Mouse (Mus musculus) left cerebral cortex, adult 9 months (tissue): ENCODE results near the gene Dnajc24.

Source experiments
- DNase-seq, 2 experiments: peaks; one replicate each; pipeline ENCODE4 v3.0.0; 2022; ENCODE audit warnings: low spot score in 2 of 2

The Dnajc24 gene

DNA sequence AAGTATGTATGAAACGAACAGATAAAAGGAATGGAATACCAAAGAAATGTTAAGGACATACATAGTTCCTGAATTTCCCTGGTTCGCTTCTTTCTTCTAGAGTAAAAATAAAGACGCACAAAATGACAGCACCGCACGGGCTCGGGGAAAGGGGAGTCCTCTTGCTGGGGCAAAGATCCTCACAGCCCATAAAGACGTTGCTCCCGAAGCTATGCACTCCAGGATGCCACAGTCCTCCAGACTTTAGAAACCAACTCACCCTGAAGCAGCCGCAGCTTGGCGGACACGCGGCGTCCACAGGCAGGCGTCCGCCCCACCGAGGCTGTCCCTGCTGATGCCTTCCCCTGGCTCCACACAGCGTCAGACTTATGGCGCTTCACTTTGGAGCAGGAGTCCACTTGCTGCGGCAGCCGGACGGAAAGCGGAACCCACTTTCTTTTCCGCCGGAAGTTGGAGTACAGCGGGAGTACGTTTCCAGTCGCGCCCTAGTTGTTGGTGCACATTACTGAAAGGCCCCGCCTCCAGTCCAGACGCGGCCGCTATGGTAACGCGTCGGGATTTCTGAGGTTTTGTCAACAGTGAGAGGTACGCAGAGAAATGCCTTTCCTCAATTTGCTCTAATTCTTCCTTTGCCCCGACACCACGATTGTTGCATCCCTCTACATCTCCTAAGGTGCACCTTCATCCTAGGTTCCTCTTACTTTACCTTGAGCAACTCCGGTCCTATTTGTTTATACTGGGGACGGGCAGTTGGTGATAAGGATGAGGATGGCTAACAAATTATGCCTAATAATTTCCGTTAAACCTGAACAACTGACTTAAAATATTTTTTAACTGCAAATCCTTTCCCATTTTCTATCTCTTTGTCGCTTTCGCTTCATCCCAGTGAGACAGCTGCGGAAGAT is at the start of gene Dnajc24:
Gene Dnajc24, minus strand, starts transcription at position 715 of the 905 bp plus-strand sequence.
- peak; percentile 73 to 95 for DNase-seq

DNA sequence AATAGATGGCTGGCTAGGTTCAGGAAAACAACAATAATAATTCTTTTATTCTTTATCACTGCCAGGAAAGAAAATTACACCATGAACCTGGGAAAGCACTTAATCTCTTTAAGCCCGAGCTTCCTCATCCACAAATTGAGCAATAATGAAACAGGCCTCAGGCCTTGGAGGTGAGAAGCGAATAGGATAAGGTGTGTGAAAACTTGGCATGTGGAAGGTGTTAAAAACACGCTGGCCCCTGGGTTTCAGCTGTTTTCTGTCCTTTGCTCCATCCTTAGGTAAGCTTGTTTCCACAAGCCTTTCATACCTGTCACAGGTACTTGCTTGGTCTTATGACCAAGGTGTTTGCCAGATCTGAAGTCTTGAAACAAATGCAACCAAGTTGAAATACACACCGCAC is 43.3 kb upstream of the Dnajc24 start:
- no peak for DNase-seq

DNA sequence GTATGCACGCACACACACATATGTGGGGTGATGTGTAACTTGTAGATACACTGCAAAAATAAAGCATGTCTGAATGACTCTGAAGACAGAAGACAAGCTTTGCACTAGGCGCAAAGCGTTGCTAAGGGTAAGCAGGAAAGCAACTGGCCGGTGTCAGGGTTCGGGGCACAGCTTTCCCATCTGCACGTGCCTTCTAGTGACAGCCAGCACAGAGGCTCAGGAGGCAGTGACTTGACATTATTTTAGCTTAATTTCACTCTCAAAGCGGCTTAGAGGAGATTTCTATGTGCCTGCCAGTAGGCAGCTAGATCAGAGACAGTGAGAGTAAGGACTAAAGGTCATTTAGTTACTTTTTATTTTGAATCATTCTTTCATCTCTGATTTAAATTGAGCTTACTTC is 39.1 kb upstream of the Dnajc24 start:
- no peak for DNase-seq

- no peak for DNase-seq
These were observed 38.6 kb upstream of the Dnajc24 start for GRCm38 (mm10) chr2:106041961-106042360.

DNA sequence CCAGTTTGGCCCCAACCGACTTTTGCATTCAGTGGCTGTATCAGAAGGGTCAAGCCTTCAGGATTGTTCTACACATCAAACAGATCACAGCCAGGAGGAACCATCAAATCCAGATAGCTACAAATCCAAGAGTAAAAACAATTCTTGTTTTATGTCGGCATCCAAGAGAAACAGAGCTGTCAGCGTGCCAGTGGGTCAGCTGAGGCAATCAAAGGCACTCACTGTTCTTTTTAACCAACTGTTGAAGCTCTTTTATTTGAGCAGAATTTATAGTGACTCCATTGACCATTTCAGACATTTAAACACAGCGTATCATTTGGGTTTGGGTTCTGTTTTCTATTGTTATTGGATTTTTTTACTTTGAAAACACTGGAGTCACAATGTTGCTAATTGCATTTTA is 34.9 kb upstream of the Dnajc24 start:
- peak; percentile 11 to 46 for DNase-seq

- DNase-seq, result no peak
These were observed 21.5 kb upstream of the Dnajc24 start for GRCm38 (mm10) chr2:106024895-106025294.

- DNase-seq, result no peak
These were observed 5.1 kb upstream of the Dnajc24 start for GRCm38 (mm10) chr2:106008415-106008814.

DNA sequence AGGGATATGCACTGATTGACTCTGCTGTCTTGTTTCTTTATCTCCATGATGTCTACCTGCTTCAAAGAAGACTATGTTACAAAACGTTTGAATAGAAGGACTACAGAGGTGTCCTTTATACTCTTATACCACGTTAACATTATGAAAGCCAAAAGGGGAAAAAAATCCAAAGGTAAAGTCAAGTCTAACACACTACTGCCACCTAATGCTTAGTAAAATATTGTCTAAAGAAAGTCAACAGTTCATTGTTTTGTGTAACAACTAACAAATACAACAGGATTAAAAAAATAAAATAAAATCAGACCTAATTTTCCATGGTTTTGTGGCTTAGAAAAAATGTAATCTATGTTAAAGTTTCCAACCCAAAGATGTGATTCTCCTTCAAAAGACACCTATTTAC is 15.3 kb downstream of the Dnajc24 start:
- DNase-seq, result no peak

GRCm38 (mm10) chr2:105987131-105987530 is 16.2 kb downstream of the Dnajc24 start:
- no peak for DNase-seq

DNA sequence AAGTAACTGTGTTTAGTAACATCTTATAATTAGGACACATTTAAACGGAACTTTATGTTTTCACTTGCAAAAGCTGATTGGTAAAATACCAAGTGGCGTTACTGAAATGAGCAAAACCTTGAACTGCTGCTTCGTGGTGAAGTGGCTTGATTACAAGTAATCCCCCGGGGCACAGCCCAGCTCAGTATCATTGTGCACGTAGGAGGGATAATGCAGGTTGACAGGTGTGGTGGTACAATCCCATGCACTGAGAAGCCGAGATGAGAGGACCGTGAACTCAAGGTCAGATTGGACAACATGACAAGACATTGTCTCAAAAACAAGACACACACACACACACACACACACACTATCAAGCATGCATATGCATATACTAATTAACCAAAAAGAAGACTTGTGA is 18.1 kb downstream of the Dnajc24 start:
- DNase-seq, result no peak

- no peak for DNase-seq
These were observed 25.3 kb downstream of the Dnajc24 start for GRCm38 (mm10) chr2:105978065-105978464.

- no peak for DNase-seq
These were observed 29.4 kb downstream of the Dnajc24 start for GRCm38 (mm10) chr2:105973941-105974340.

DNA sequence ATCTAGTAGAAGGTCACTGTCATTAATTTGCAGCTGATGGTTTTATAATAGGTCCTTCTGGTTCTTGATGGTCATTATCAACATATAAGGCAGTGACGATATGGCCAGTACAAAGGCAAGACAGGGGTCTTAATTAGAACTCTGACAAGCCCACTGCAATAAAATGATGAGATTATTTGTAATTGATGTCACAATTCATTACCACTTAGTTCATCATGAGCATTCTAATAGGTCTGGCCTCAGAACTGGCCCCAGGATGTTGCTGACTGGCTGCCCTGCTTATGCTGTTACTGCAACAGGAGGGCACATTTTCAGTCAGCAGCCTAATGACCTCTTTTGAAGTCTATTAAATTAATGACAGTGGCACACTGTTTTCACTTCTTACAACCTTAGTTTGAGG is 39.9 kb downstream of the Dnajc24 start:
- no peak for DNase-seq

- no peak for DNase-seq
These were observed 49.5 kb downstream of the Dnajc24 start for GRCm38 (mm10) chr2:105953862-105954261.

DNA sequence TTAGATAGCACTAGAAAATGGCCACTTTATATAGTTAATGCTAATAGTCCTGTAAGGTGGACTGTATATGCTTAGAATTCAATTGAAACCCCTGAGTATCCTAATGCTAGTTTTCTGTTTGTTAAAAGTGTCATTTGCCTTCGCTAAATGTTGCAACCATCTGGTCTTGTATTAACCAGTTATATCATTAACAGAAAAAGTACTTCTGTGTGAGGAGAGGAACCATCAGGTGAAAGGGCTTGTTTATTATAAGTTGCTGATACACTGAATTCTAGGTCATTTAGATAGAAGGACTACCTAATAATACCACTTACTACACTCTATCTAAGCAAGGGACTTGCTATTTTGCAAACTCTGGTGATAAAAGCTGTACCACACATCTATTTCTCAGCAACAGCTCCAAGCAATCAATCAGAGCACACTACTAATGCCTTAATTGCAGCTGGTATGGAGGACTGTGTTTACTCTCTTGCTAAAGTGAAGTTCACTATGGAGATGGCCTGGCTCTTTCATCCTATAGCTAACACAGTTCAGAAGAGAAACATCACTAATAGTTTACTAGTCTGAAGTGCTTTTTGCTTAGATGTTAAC is 51.9 kb downstream of the Dnajc24 start:
- no peak for DNase-seq

DNA sequence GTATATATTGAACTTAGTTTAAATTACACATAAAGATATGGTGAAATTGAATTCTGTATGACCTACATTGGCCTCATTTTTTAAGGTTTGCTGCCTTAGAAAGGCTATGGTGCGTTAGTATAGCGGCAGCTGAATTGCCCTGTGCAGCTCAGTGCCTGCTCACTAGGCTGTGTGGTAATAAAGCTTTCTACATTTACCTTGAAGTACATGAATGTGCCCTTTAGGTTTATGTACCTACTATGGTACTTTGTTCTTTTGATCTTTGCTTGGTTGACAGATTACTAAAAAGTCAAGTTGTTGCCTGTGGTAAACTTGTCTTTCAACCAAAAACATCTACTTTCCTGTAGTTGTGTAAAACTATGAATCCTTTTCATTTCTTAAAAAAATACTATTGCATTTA is 53.2 kb downstream of the Dnajc24 start:
- DNase-seq, result no peak

DNA sequence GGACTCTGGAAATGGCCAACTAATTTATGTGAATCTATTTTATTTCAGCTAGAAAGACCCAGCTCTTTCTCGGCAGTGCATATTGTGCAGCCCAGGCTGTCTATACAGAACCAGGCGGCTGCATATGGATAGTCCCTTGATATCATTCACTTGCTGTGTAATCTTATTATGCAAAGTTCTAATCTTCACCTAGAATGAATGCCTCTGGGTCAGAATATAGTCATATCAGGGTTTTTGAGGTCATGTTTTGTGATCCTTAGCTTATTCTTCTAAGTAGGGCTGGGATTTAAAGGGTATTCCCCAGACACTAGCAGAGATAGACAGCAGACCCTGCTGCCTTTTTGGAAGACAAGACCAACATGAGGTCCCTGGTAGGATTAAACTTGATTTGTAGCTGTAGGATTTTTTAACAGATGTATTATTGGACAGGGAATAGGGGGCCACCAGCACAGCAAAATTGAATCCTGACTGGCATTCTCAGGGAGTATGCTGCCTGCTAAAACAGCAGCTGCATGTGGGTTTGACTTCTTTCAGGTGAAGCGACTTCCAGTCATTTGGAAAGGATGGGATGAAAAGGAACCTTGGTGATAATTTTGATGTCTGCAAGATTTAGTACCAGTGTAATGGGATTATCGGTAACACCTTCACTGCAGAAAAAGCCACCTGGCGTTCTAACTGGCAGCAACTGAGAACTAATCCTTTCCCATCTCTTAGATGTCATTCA is 85.6 kb downstream of the Dnajc24 start:
- no peak for DNase-seq
